In the genomic region with DNA sequence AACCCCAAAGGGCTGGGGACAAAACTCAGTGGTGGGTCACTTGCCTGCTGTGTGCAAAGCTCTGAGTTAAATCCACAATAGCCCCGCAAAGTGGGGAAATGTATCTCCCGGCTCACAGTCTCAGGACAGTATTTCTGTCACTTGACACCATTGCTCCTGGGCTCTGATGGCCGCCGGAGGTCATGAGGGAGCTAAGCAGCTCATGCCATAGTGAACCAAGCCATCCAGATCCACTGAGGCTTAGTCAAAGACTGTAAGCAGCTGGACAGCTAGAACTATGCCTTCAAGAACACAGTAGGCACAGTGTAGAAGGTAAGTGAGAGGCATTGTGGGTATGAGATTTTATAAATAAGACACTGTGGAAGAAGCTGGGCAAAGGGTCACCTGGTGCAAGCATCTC, we compare ENCODE assay signal across 34 mouse cellular contexts. TPM values are rescaled to one million over a fixed set of nuclear protein-coding genes. Genes with fewer than 3 reads are reported as not detected.
DNase-seq lines count a peak whose midpoint lies in the region; ATAC-seq and TF ChIP-seq lines count a peak whose summit lies in the region.
"Had no signal": no experiment of that assay in that cellular context is flagged by ENCODE, and none has a peak within 500 bp of the region (broad histone marks: within the 10 kb centered on the region; RNA-seq: fewer than 3 reads in every experiment).

No protein-coding gene starts in this region.

- no peak for TF ChIP-seq EP300 in CH12.LX (IDR thresholded peaks at IDR 0.05; ENCODE audit: low read length)

- WGBS in kidney, adult 2 months, result 52% methylated on average over 4 of the region's 4 CpGs
- 26% methylated on average over 4 of the region's 4 CpGs for WGBS in kidney, embryonic 15.5 days

- no peaks in the 10 kb centered on the region for H3K4me1 ChIP-seq in kidney, adult 2 months (ENCODE audit: control insufficient read depth, insufficient read depth, low read length)
- peaks cover 11% of the 10 kb centered on the region; the same call in 1 of the 2 replicates for H3K4me1 ChIP-seq in kidney, embryonic 15.5 days
- peaks cover 9 to 49% of the 10 kb centered on the region in 2 experiments for H3K4me1 ChIP-seq in CH12.LX (ENCODE audit: control insufficient read depth in 1 of 2, insufficient read depth in 2 of 2)
- H3K4me1 ChIP-seq: heart, embryonic 13.5 days had no signal

- TF ChIP-seq RAD21 in CH12.LX (IDR thresholded peaks at IDR 0.05; ENCODE audit: low read depth, low read length), result no peak

- no peaks in the 10 kb centered on the region for H3K27me3 ChIP-seq in kidney, adult 2 months (replicated peaks; ENCODE audit: control insufficient read depth, insufficient read depth, low read length)
- no peaks in the 10 kb centered on the region for H3K27me3 ChIP-seq in kidney, embryonic 15.5 days
- no peaks in the 10 kb centered on the region for H3K27me3 ChIP-seq in CH12.LX (replicated peaks)
- H3K27me3 ChIP-seq: embryonic facial prominence, embryonic 12.5 days; embryonic facial prominence, embryonic 15.5 days; heart, embryonic 13.5 days; Patski had no signal

- H3K79me2 ChIP-seq in CH12.LX (replicated peaks; ENCODE audit: control insufficient read depth, extremely low read depth, insufficient read depth, poor library complexity, severe bottlenecking), result no peaks in the 10 kb centered on the region

- TF ChIP-seq CTCF in kidney, adult 2 months (conservative IDR thresholded peaks at IDR 0.05; ENCODE audit: insufficient read depth, insufficient read length, low read depth, low read length), result no peak
- TF ChIP-seq CTCF in CH12.LX (conservative IDR thresholded peaks at IDR 0.05 in 1 of 2, IDR thresholded peaks at IDR 0.05 in 1 of 2; ENCODE audit: low read depth in 2 of 2, low read length in 2 of 2), result no peak

- H3K27ac ChIP-seq in kidney, adult 2 months (ENCODE audit: insufficient read depth, low read depth, low read length), result no peak overlapping the region
- H3K27ac ChIP-seq in kidney, embryonic 15.5 days, result no peak overlapping the region
- H3K27ac ChIP-seq in CH12.LX (ENCODE audit: insufficient read depth, low read depth), result no peak overlapping the region
- H3K27ac ChIP-seq: embryonic facial prominence, embryonic 12.5 days; embryonic facial prominence, embryonic 15.5 days; gastrocnemius, adult 2 months; heart, embryonic 13.5 days; hindbrain, embryonic 14.5 days; hindbrain, postnatal 0 days had no signal

- no peak for TF ChIP-seq POLR2A in kidney, adult 2 months (IDR thresholded peaks at IDR 0.05; ENCODE audit: low read depth, low read length)
- TF ChIP-seq POLR2A in CH12.LX (IDR thresholded peaks at IDR 0.05; ENCODE audit: low read depth, low read length), result no peak

- in situ Hi-C loops in CH12.LX (cut with MboI; ENCODE audit: low pct_ligation_motif_present, low pct_unique_long_range_greater_than_20kb, low sequenced_read_pairs), result no loop called here

- no peaks in the 10 kb centered on the region for H3K9me3 ChIP-seq in kidney, embryonic 15.5 days (replicated peaks)
- no peaks in the 10 kb centered on the region for H3K9me3 ChIP-seq in CH12.LX (replicated peaks; ENCODE audit: low read length)
- H3K9me3 ChIP-seq: embryonic facial prominence, embryonic 12.5 days; embryonic facial prominence, embryonic 15.5 days; G1E; heart, embryonic 13.5 days had no signal

- DNase-seq in embryo, embryonic 10 days (ENCODE audit: low spot score), result peak; percentile 39
- no peak for DNase-seq in embryo, embryonic 10.5 days (ENCODE audit: low spot score)
- DNase-seq in kidney, adult 2 months, result peak; percentile 9
- no peak for DNase-seq in kidney, postnatal 4 days
- no peak for DNase-seq in kidney, postnatal 14 days
- DNase-seq in CH12.LX (ENCODE audit: extremely low read depth), result no peak
- DNase-seq in adrenal gland, postnatal 25 days, result no peak
- DNase-seq: adrenal gland, adult 2 months; adrenal gland, postnatal 14 days; cerebellum, adult 11-12 months; cerebellum, adult 9-10 months; cerebellum, postnatal 14 days; forebrain, postnatal 0 days; gastrocnemius, adult 2 months; gastrocnemius, postnatal 14 days; heart, adult 18-20 months; heart, postnatal 14 days; heart, postnatal 4 days had no signal

- dilution Hi-C loops in CH12.LX (cut with MboI; ENCODE audit: extremely low pct_ligation_motif_present, extremely low pct_unique_long_range_greater_than_20kb, low sequenced_read_pairs), result no loop called here

- H3K9ac ChIP-seq in kidney, embryonic 15.5 days, result no peak overlapping the region
- H3K9ac ChIP-seq in CH12.LX (ENCODE audit: insufficient read depth, low read depth), result no peak overlapping the region
- H3K9ac ChIP-seq: embryonic facial prominence, embryonic 12.5 days; embryonic facial prominence, embryonic 15.5 days; forebrain, postnatal 0 days; heart, embryonic 13.5 days; hindbrain, embryonic 14.5 days had no signal

- H3K4me3 ChIP-seq in kidney, adult 2 months (ENCODE audit: insufficient read depth, low read depth, low read length), result no peak overlapping the region
- no peak overlapping the region for H3K4me3 ChIP-seq in kidney, embryonic 15.5 days (replicated peaks)
- no peak overlapping the region for H3K4me3 ChIP-seq in CH12.LX (replicated peaks in 1 of 3; ENCODE audit: low read depth in 2 of 3, low read length in 2 of 3, poor library complexity in 1 of 3)
- H3K4me3 ChIP-seq: embryonic facial prominence, embryonic 12.5 days; embryonic facial prominence, embryonic 15.5 days; gastrocnemius, adult 2 months; heart, embryonic 13.5 days had no signal

- no peak overlapping the region for H3K4me2 ChIP-seq in kidney, embryonic 15.5 days
- peak overlapping the region; percentile 47; the same call in 1 of the 2 replicates for H3K4me2 ChIP-seq in CH12.LX (ENCODE audit: insufficient read depth, low read depth, poor library complexity, severe bottlenecking)
- H3K4me2 ChIP-seq: embryonic facial prominence, embryonic 12.5 days; embryonic facial prominence, embryonic 15.5 days; heart, embryonic 13.5 days; hindbrain, embryonic 14.5 days had no signal

- peak; percentile 82 for ATAC-seq in kidney, embryonic 15.5 days (replicated peaks; ENCODE audit: low FRiP score)
- ATAC-seq: forebrain, embryonic 14.5 days; forebrain, postnatal 0 days; hindbrain, postnatal 0 days; Patski had no signal

- H3K36me3 ChIP-seq in kidney, adult 2 months (ENCODE audit: control insufficient read depth, insufficient read depth, low read length), result no peaks in the 10 kb centered on the region
- H3K36me3 ChIP-seq in kidney, embryonic 15.5 days, result peaks cover 15% of the 10 kb centered on the region; the same call in 1 of the 2 replicates
- peaks cover 0 to 6% of the 10 kb centered on the region in 2 experiments for H3K36me3 ChIP-seq in CH12.LX (replicated peaks in 1 of 2; ENCODE audit: control insufficient read depth in 1 of 2, insufficient read depth in 1 of 2, low read length in 1 of 2)
- H3K36me3 ChIP-seq: G1E had no signal

TF ChIP-seq in CH12.LX, 34 proteins besides CTCF, POLR2A, EP300 and RAD21:
- TF ChIP-seq HCFC1 (IDR thresholded peaks at IDR 0.05; ENCODE audit: low read depth, low read length) (no peak), ETS1 (conservative IDR thresholded peaks at IDR 0.05; ENCODE audit: low read depth, low read length) (no peak), KAT2A (IDR thresholded peaks at IDR 0.05; ENCODE audit: insufficient replicate concordance, low read length) (no peak), MAFK (IDR thresholded peaks at IDR 0.05; ENCODE audit: insufficient replicate concordance, low read length) (no peak), MXI1 (IDR thresholded peaks at IDR 0.05; ENCODE audit: low read depth, low read length) (no peak), ELF1 (IDR thresholded peaks at IDR 0.05; ENCODE audit: low read depth, low read length) (no peak)

RNA-seq across cellular contexts. Expression of a gene that starts 23.1 kb away (rescaled TPM):
- not detected in 2 replicates for polyA plus RNA-seq in kidney, adult 2 months (2012; rRNA removed)
- not detected in 2 replicates for polyA plus RNA-seq in kidney, embryonic 15.5 days (2015; fragmentation: Nextera tagmentation; extraction: Ambion mirVana)
- total RNA-seq in CH12.LX (2012; rRNA removed) (not detected in 2 replicates), CH12.LX (2014; rRNA removed) (not detected in 2 replicates)
- polyA plus RNA-seq in CH12.LX (2012; ENCODE audit: insufficient read length, low read depth), result not detected in 2 replicates
- not detected in 2 replicates for total RNA-seq in adrenal gland, postnatal 25 days (2021)
- total RNA-seq: adrenal gland, adult 2 months; adrenal gland, postnatal 14 days; forebrain, postnatal 0 days; G1E; gastrocnemius, adult 2 months; gastrocnemius, postnatal 14 days; gastrocnemius, postnatal 4 days; heart, adult 18-20 months; heart, postnatal 14 days; heart, postnatal 4 days; hindbrain, postnatal 0 days had no signal
- polyA plus RNA-seq: adrenal gland, adult 2 months; brain, embryonic 14.5 days; embryonic facial prominence, embryonic 12.5 days; embryonic facial prominence, embryonic 15.5 days; forebrain, embryonic 11.5 days; forebrain, embryonic 14.5 days; forebrain, postnatal 0 days; frontal cortex, adult 2 months; G1E; heart, embryonic 13.5 days; heart, embryonic 16.5 days; hindbrain, embryonic 11.5 days; hindbrain, embryonic 14.5 days; hindbrain, postnatal 0 days; inflammation-experienced regulatory T-cells, adult 6 months; Patski had no signal

Comparison
In these comparisons a context has a peak if more than half of its experiments do, and no peak if none do; other contexts are left out.
1. DNase-seq: peak in embryo, embryonic 10 days (single experiment) and kidney, adult 2 months (single experiment); none in embryo, embryonic 10.5 days (single experiment), kidney, postnatal 4 days (0 of 2), kidney, postnatal 14 days (single experiment), CH12.LX (single experiment) and adrenal gland, postnatal 25 days (single experiment).